Mouse (Mus musculus): ENCODE data around the gene Ostf1. TPM values are rescaled to one million over a fixed set of nuclear protein-coding genes. Genes with fewer than 3 reads are reported as not detected.

The Ostf1 gene
- 10 to 100 TPM; 29.2 to 30.5 TPM for total RNA-seq (2021)

- DNase-seq (ENCODE audit: extremely low spot score in 1 of 2, low spot score in 1 of 2) = peak; percentile 84 to 90
These were observed at the start of gene Ostf1, which contains the start of gene Nmrk1 for GRCm38 (mm10) chr19:18631644-18632219. Ostf1 (minus strand) TSS chr19:18631823. Nmrk1 (plus strand) TSS chr19:18631950.

DNA sequence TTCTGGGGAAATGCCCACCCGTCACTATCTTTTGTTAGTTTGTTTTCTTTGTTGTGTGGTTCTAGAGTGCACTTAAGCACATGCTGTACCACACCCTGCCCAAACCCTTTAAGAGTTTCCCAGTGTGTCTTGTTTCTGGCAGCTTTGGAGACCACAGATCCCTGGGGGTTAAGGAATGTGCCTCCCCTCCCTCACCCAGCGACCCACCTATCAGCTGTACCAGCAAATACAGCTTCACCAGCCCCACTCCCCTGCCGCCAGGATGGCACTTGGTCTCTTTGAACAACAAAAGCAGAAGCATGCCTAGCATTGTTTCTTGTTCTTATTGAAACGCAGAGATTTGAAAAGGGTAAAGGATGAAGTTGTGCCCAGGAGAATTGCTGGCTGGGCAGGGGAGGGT lies 41.5 kb upstream of the Ostf1 start:
- DNase-seq (ENCODE audit: extremely low spot score in 1 of 2, low spot score in 1 of 2) = no peak

GRCm38 (mm10) chr19:18672498-18672897 lies 40.9 kb upstream of the Ostf1 start:
- no peak for DNase-seq (ENCODE audit: extremely low spot score in 1 of 2, low spot score in 1 of 2)

GRCm38 (mm10) chr19:18671056-18671741 lies 39.6 kb upstream of the Ostf1 start:
- DNase-seq (ENCODE audit: extremely low spot score in 1 of 2, low spot score in 1 of 2) = peak; percentile 30 to 34

GRCm38 (mm10) chr19:18670608-18671007 lies 39.0 kb upstream of the Ostf1 start, which contains the start of gene Carnmt1:
Carnmt1 (plus strand) TSS chr19:18670764.
- DNase-seq (ENCODE audit: extremely low spot score in 1 of 2, low spot score in 1 of 2) = peak; percentile 88 to 89

- no peak for DNase-seq (ENCODE audit: extremely low spot score in 1 of 2, low spot score in 1 of 2)
These were observed 37.9 kb upstream of the Ostf1 start for GRCm38 (mm10) chr19:18669551-18669950.

DNA sequence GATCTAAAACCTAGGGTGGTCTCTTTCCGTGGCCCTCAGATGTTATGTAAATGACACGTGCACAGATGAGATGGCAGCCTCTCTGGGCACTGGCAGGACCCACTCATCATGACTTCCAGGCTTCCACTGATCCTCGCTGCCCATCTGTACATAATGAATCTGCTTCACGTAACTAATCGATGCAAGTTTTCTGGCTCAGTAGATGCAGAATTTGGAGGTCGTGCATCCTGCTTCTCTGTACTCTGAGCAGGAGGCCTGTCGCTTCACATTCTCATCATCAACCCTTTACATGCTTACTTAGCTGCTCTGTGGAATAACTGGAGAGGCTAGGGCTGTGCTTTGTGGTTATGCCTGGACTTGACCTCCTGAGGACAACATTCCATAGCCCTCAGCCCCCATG lies 35.3 kb upstream of the Ostf1 start:
- no peak for DNase-seq (ENCODE audit: extremely low spot score in 1 of 2, low spot score in 1 of 2)

DNA sequence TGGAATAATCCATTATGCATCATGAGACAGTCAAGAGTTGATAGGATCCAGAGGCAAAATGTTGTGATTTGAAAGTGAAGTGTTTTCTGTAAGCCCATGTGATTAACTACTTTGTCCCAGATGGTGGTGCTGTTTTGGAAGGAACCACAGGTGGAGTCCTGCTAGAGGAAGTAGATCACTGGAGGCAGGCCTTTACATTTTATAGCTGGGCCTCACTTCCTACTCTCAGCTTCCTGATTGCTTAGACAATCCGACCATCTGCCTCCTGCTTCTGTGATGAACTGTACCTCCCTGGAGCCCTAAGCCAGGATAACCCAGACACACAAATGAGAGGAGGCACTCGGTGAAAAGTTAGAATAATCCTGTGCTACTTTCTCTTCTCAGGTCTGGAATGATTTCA lies 32.3 kb upstream of the Ostf1 start:
- DNase-seq (ENCODE audit: extremely low spot score in 1 of 2, low spot score in 1 of 2) = no peak

DNA sequence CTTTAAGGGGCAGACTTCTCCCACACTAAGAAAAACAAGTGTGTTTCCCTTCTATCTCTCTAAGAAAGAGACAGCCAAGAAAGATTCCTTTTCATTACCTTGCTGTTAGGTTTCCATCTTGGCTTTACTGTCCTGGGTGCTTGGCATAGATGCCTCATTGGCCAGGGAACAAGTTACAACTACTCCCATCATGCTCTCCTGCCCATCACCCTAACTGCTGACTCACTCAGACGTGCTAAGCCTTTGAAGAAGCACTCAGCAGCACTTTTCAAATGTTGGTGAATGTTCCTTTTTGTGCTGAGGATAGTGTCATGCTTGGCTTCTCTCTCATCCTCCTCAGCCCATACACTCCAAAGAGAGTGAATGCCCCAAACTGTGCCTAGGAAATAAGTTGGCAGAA lies 30.1 kb upstream of the Ostf1 start:
- DNase-seq (ENCODE audit: extremely low spot score in 1 of 2, low spot score in 1 of 2) = no peak

- DNase-seq (ENCODE audit: extremely low spot score in 1 of 2, low spot score in 1 of 2) = no peak
These were observed 28.8 kb upstream of the Ostf1 start for GRCm38 (mm10) chr19:18660466-18660865.

GRCm38 (mm10) chr19:18659349-18659748 lies 27.7 kb upstream of the Ostf1 start:
- no peak for DNase-seq (ENCODE audit: extremely low spot score in 1 of 2, low spot score in 1 of 2)

- no peak for DNase-seq (ENCODE audit: extremely low spot score in 1 of 2, low spot score in 1 of 2)
These were observed 26.9 kb upstream of the Ostf1 start for GRCm38 (mm10) chr19:18658473-18658872.

DNA sequence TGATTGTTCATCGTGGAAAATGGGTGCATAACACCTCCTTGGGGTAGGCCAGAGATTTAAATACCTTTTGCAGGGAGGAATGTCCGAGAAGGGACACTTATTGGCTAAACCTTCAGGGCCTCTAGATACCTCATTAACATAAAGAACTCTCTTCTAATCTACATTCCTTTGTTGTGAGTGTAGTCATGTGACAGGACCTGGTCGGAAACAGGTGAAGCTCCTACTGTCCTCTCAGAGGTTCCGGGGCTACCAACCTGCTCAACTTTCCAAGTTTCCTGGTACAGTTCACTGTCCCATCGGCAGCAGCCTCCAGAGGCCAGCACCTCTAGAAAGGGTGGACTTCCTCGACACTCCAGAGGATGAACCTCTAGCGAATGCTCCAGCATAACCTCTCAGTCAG lies 24.4 kb upstream of the Ostf1 start:
- no peak for DNase-seq (ENCODE audit: extremely low spot score in 1 of 2, low spot score in 1 of 2)

DNA sequence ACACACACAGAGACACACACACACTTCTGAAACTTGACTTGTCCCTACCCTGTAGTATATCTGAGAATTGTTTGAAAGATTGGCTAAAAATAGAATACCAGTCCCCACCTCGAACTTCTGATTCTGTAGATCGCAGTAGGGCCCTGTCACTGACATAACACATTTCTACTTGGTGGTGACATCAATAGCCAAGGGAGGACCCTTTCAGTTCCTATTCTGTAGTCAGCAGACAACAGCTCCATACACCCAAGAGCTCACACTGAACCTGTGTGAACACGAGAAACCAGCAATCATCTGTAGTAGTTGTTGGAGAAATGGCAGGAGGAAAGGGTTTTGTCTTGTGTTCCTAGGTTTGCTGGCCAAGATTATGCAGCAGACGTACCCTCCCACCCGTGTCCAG lies 23.4 kb upstream of the Ostf1 start:
- DNase-seq (ENCODE audit: extremely low spot score in 1 of 2, low spot score in 1 of 2) = no peak

GRCm38 (mm10) chr19:18654330-18654729 lies 22.7 kb upstream of the Ostf1 start:
- no peak for DNase-seq (ENCODE audit: extremely low spot score in 1 of 2, low spot score in 1 of 2)

GRCm38 (mm10) chr19:18653058-18653457 lies 21.4 kb upstream of the Ostf1 start:
- no peak for DNase-seq (ENCODE audit: extremely low spot score in 1 of 2, low spot score in 1 of 2)

DNA sequence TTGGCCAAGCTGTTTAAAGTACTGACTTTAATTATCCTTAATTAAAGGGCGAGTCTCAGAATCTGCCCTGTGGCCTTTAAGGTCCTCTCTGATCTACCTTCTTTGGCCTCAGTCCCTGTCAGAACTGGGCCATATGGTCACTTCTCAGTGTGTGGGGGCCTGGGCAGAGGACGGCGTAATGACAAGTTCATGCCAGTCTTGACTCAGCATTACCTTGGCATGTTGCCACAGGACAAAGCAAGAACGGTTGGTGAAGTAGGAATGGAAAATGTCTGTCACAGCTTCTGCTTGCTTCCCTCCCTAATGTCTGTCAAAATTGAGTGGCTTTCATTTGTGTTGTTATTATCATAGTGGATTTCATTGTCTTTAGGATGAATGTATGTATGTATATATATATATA lies 21.0 kb upstream of the Ostf1 start:
- DNase-seq (ENCODE audit: extremely low spot score in 1 of 2, low spot score in 1 of 2) = no peak

DNA sequence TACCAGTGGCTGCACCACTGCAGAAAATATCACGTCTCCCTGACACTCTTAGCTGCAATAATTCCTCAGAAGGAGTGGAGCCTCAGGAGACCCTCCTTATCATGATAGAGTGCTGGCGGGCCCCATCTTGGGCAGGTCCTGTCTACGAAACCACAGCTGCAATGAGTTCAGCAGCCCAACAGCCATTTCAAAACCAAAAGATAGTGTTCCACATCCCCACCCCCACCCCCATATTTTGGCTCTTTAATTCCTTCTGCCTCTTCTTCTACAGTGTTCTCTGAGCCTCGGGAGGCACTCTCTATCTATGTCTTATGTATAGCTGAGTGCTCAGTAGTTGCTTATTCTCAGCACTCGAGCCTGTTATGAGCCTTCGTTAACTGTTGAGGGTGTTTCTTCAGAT lies 18.9 kb upstream of the Ostf1 start:
- no peak for DNase-seq (ENCODE audit: extremely low spot score in 1 of 2, low spot score in 1 of 2)

DNA sequence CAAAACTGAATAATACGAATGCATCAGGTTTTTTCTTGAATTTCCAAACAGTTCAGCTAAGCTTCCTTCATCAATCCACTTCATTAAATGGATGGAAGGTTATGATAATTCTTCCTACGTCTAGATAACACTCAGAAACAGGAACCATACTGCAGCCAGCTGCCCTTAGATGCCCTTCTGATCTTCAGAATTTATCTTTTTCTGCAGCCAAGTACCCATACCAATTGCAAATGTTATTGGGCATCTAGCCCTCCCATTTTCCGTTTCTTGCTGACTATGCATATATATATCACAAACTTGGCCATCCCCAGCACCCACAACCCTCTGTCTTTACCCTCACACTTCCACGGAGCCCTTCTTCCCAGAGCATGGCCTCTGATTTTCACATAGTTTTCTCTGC lies 18.3 kb upstream of the Ostf1 start:
- DNase-seq (ENCODE audit: extremely low spot score in 1 of 2, low spot score in 1 of 2) = no peak

DNA sequence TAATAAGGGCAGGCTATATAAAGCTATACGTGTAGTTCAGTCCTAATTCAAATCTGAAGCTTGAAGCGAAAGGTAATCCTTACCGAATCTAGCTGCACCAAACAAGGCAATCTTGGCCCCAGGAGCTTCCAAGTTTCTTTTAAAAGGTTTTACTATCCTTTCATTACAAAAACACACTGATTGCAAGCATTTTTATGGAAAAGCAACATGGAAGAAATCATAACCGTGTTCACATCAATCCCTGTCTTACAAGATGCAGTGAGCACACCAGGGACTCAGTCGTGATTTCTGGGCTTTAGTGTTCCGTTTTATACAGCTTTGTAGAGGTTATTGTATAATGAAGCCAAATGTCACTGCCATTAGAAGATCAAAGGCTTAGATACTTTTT lies 16.9 kb upstream of the Ostf1 start:
- no peak for DNase-seq (ENCODE audit: extremely low spot score in 1 of 2, low spot score in 1 of 2)

GRCm38 (mm10) chr19:18647775-18648557 lies 16.3 kb upstream of the Ostf1 start:
- DNase-seq (ENCODE audit: extremely low spot score in 1 of 2, low spot score in 1 of 2) = no peak

All from layer of hippocampus, postnatal 25 days (tissue).